10 mouse cellular contexts compared by ENCODE assay signal in genomic region chr19:59074381-59074780, GRCm38 (mm10). TPM values are rescaled to one million over a fixed set of nuclear protein-coding genes. Genes with fewer than 3 reads are reported as not detected.
DNase-seq lines count a peak whose midpoint lies in the region; ATAC-seq and TF ChIP-seq lines count a peak whose summit lies in the region.
"Had no signal": no experiment of that assay in that cellular context is flagged by ENCODE, and none has a peak within 500 bp of the region (broad histone marks: within the 10 kb centered on the region; RNA-seq: fewer than 3 reads in every experiment).

No protein-coding gene starts in this region.

- H3K9ac ChIP-seq in lung, embryonic 16.5 days (ENCODE audit: low read length): no peak overlapping the region; the same call in 1 of the 2 replicates
- H3K9ac ChIP-seq in embryonic facial prominence, embryonic 13.5 days: no peak overlapping the region
- peak overlapping the region; percentile 89 for H3K9ac ChIP-seq in hindbrain, embryonic 16.5 days (ENCODE audit: low read depth, low read length)
- H3K9ac ChIP-seq: liver, embryonic 12.5 days had no signal

- ATAC-seq in lung, embryonic 16.5 days (ENCODE audit: low read depth): no peak
- ATAC-seq in embryonic facial prominence, embryonic 13.5 days (ENCODE audit: insufficient number of reproducible peaks, insufficient read depth, low FRiP score, low TSS enrichment, low read depth): no peak
- ATAC-seq in hindbrain, embryonic 16.5 days: no peak
- ATAC-seq: inflammation-experienced regulatory T-cells, adult 6 months; liver, embryonic 12.5 days had no signal

- no peak for TF ChIP-seq POLR2A in olfactory bulb, adult 2 months (IDR thresholded peaks at IDR 0.05; ENCODE audit: insufficient read depth, low read depth, low read length)

- H3K4me3 ChIP-seq in lung, embryonic 16.5 days (ENCODE audit: low read length): peak overlapping the region; percentile 54; the same call in 1 of the 2 replicates
- H3K4me3 ChIP-seq in embryonic facial prominence, embryonic 13.5 days: peak overlapping the region; percentile 61; the same call in 1 of the 2 replicates
- peak overlapping the region; percentile 82 for H3K4me3 ChIP-seq in hindbrain, embryonic 16.5 days (ENCODE audit: low read length)
- peak overlapping the region; percentile 26 for H3K4me3 ChIP-seq in olfactory bulb, adult 2 months (ENCODE audit: insufficient read depth, low read depth, low read length)

- H3K27ac ChIP-seq in lung, embryonic 16.5 days (ENCODE audit: low read length): no peak overlapping the region
- H3K27ac ChIP-seq in embryonic facial prominence, embryonic 13.5 days: no peak overlapping the region
- H3K27ac ChIP-seq in hindbrain, embryonic 16.5 days (ENCODE audit: low read depth, low read length): no peak overlapping the region; the same call in 1 of the 2 replicates
- 0 out of 2 replicates have a peak overlapping the region, but pooled peaks have one; percentile 59 for H3K27ac ChIP-seq in olfactory bulb, adult 2 months (ENCODE audit: insufficient read depth, low read depth, low read length)
- H3K27ac ChIP-seq: liver, embryonic 12.5 days had no signal

- no peak for DNase-seq in lung, postnatal 14 days
- no peak for DNase-seq in thymus, postnatal 14 days
- no peak for DNase-seq in cerebellum, adult 11-12 months
- no peak for DNase-seq in embryo, embryonic 11 days

- no peaks in the 10 kb centered on the region for H3K9me3 ChIP-seq in lung, embryonic 16.5 days (ENCODE audit: control insufficient read depth, low read length)
- no peaks in the 10 kb centered on the region for H3K9me3 ChIP-seq in embryonic facial prominence, embryonic 13.5 days
- H3K9me3 ChIP-seq in hindbrain, embryonic 16.5 days (ENCODE audit: control insufficient read depth, low read length): no peaks in the 10 kb centered on the region
- H3K9me3 ChIP-seq: liver, embryonic 12.5 days had no signal

- peak overlapping the region; percentile 84; the same call in 1 of the 2 replicates for H3K4me2 ChIP-seq in lung, embryonic 16.5 days (ENCODE audit: low read depth, low read length)
- H3K4me2 ChIP-seq in embryonic facial prominence, embryonic 13.5 days: peak overlapping the region; percentile 98; the same call in 1 of the 2 replicates
- peak overlapping the region; percentile 90 for H3K4me2 ChIP-seq in hindbrain, embryonic 16.5 days (ENCODE audit: low read length)

- WGBS in lung, embryonic 16.5 days: 52% methylated on average over 3 of the region's 3 CpGs
- 56% methylated on average over 3 of the region's 3 CpGs for WGBS in embryonic facial prominence, embryonic 13.5 days
- 53% methylated on average over 3 of the region's 3 CpGs for WGBS in hindbrain, embryonic 16.5 days
- 66% methylated on average over 3 of the region's 3 CpGs for WGBS in olfactory bulb, adult 2 months

- TF ChIP-seq CTCF in olfactory bulb, adult 2 months (IDR thresholded peaks at IDR 0.05; ENCODE audit: insufficient read depth, low read depth, low read length): no peak

- H3K36me3 ChIP-seq in lung, embryonic 16.5 days (ENCODE audit: control insufficient read depth, insufficient read depth, low read length): no peaks in the 10 kb centered on the region
- no peaks in the 10 kb centered on the region for H3K36me3 ChIP-seq in embryonic facial prominence, embryonic 13.5 days
- no peaks in the 10 kb centered on the region for H3K36me3 ChIP-seq in hindbrain, embryonic 16.5 days (ENCODE audit: control insufficient read depth, insufficient read depth, low read length)
- H3K36me3 ChIP-seq: liver, embryonic 12.5 days had no signal

- no peaks in the 10 kb centered on the region for H3K4me1 ChIP-seq in lung, embryonic 16.5 days (replicated peaks; ENCODE audit: control insufficient read depth, insufficient read depth, low read length)
- H3K4me1 ChIP-seq in embryonic facial prominence, embryonic 13.5 days: peaks cover 4% of the 10 kb centered on the region
- peaks cover 4% of the 10 kb centered on the region for H3K4me1 ChIP-seq in hindbrain, embryonic 16.5 days (ENCODE audit: control insufficient read depth, insufficient read depth, low read depth, low read length)
- peaks cover 7% of the 10 kb centered on the region for H3K4me1 ChIP-seq in olfactory bulb, adult 2 months (ENCODE audit: control insufficient read depth, insufficient read depth, low read length)

- peaks cover 22% of the 10 kb centered on the region for H3K27me3 ChIP-seq in lung, embryonic 16.5 days (ENCODE audit: control insufficient read depth, insufficient read depth, low read depth, low read length)
- H3K27me3 ChIP-seq in embryonic facial prominence, embryonic 13.5 days: peaks cover 59% of the 10 kb centered on the region
- H3K27me3 ChIP-seq in hindbrain, embryonic 16.5 days (replicated peaks; ENCODE audit: control insufficient read depth, insufficient read depth, low read length): no peaks in the 10 kb centered on the region

RNA-seq across cellular contexts. Expression of gene Shtn1, which starts 1.5 kb away (rescaled TPM):
- polyA plus RNA-seq in lung, embryonic 16.5 days (2015; fragmentation: Nextera tagmentation; extraction: Ambion mirVana): 6.4 and 7.2 TPM in 2 replicates
- polyA plus RNA-seq in embryonic facial prominence, embryonic 13.5 days (2015; fragmentation: Nextera tagmentation; extraction: Ambion mirVana): 3.0 and 3.9 TPM in 2 replicates
- polyA plus RNA-seq in hindbrain, embryonic 16.5 days (2015; fragmentation: Nextera tagmentation; extraction: Ambion mirVana): 57.0 and 59.3 TPM in 2 replicates
- not detected in 2 replicates for polyA plus RNA-seq in olfactory bulb, adult 2 months (2012; ENCODE audit: insufficient read depth, insufficient read length, low replicate concordance, missing spikeins)

Comparison
In these comparisons a context has a peak if more than half of its experiments do, and no peak if none do; other contexts are left out.
1. H3K4me3 ChIP-seq: peak in every context shown above with its lines; median percentile 82 in hindbrain, embryonic 16.5 days; 61 in embryonic facial prominence, embryonic 13.5 days; 54 in lung, embryonic 16.5 days; 26 in olfactory bulb, adult 2 months.